Mouse (Mus musculus) fibroblast of lung, adult 2 months (primary cell): Measurements from ENCODE around the gene Rps4x.
"Not testable (repeated sequence)": the region's sequence is repeated elsewhere in the genome, so short reads cannot be mapped to it uniquely, and the experiment has no call there.

Experiments used
- DNase-seq: peaks from one replicate; pipeline ENCODE4 v3.0.0-alpha.2; 2011; ENCODE audit warnings: low read depth

Rps4x gene

DNA sequence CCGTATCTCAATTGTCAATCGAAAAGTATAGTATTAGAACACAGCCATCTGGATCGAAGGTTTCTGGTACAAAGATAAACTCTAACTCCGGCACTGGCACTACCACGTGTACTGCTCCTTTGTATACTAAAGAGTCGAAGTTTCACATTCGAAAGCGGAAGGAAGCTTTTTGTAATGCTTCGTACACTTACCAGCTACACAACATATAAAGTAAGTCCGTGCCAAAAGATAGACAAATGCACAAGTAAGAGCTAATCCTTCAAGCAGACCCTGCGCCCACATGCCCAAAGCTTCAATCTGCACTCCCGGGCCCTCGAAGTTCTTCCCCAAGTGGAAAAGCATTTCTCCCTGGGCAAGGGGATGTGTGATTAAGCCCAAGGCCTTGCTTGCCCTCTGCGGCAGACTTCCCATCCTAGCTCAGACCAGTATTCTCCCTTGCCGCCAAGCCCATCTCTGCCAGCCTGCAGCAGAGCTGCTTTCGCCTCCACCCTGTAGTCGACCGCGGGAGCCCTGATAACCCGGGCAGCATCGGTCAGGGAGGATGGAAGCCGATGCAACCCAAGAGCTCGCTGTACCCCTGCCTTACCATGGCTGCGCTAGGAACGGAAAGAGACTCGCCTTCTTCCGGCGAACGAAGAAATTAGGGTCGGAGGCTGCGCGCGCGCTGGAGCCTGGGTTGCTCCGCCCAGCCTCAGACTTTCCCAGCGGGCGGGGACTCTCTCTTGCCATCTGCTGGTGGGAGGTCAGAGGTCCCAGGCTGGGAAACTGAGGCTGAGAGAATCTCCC is at the start of gene Rps4x:
Rps4x (minus strand) TSS at position 683 of the 786 bp plus-strand sequence.
- DNase-seq: peak; percentile 40

- peak; percentile 1 for DNase-seq
Measured at GRCm38 (mm10) chrX:102219126-102219525, 29.9 kb upstream of the Rps4x start.

- DNase-seq: not testable (repeated sequence)
Measured at GRCm38 (mm10) chrX:102215356-102215755, 26.2 kb upstream of the Rps4x start.

DNA sequence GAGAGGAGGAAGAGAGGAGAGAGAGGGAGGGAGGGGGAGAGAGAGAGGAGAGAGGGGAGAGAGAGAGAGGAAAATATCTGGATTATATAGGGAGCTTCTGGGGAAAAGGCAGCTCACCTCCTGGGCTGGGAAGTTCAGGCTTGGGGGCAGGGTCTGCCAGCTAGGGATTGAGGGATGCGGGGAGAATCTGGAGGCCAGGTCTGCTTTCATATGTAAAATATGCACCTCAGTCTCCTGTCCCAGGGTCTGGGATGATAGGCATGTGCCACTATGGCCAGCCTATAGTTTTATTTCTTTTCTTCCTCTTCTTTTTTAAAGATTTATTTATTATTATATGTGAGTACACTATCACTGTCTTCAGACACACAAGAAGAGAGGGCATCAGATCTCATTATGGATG is 1.6 kb upstream of the Rps4x start:
- no peak for DNase-seq

- DNase-seq: no peak
Measured at GRCm38 (mm10) chrX:102189581-102189980, 387 bp upstream of the Rps4x start.

GRCm38 (mm10) chrX:102187023-102187699 is 2.0 kb downstream of the Rps4x start:
- DNase-seq: no peak

DNA sequence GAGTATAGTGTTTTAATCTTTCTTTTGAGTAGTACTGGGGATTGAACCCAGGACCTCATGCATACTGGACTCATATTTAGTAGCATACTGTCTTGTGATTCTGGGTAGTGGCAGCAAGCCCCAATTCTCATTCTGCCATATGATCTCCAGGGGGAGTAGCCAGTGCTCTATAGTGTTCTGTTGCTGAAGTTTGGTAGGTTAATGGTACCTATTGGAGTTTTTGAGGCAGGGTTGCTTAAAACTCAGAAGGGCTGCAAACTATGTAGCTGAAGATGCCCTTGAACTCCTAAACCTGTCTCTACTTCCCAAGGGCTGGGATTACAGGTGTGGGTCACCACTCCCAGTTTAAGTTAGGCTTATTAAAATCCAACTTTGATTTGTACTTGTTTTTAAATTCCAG is 6.6 kb downstream of the Rps4x start:
- no peak for DNase-seq

- no peak for DNase-seq
Measured at GRCm38 (mm10) chrX:102175538-102176287, 13.5 kb downstream of the Rps4x start.

DNA sequence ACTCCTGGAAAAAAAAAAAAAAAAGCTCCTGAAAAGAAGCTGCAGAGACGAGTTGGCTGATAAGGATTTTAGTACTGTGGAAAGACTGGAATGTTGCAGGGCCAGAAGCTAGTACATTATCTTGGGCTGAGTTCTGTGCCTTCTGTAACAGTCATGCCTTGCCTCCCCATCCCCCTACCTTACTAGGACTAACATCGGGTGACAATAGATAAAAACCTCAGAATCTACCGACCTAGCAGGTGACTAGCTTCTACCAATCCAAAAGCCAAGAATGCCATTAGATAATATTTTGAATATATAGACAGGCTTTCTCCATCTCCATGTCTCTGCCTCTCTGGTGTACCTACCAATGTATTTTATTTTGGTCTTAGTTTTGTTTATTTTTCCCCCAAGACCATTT is 18.3 kb downstream of the Rps4x start:
- no peak for DNase-seq

DNA sequence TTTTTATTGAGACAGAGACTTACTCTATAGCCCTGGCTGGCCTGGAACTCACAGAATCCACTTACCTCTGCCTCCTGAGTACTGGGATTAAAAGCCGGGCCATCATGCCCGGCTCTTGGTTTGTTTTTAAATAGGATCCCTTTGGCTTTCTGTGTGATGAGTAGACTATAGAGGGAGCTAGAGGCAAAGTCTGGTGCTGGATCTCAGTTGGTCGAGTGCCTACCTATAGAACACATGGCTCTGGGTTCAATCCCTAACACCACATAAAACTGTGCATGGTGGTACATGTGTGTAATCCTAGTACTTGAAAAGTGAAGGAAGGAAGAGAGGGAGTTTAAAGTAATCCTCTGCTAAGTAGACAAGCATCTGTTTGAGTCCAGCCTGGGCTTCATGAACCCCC is 19.1 kb downstream of the Rps4x start:
- DNase-seq: no peak

- no peak for DNase-seq
Measured at GRCm38 (mm10) chrX:102169724-102170123, 19.5 kb downstream of the Rps4x start.

- no peak for DNase-seq
Measured at GRCm38 (mm10) chrX:102166986-102167385, 22.2 kb downstream of the Rps4x start.

DNA sequence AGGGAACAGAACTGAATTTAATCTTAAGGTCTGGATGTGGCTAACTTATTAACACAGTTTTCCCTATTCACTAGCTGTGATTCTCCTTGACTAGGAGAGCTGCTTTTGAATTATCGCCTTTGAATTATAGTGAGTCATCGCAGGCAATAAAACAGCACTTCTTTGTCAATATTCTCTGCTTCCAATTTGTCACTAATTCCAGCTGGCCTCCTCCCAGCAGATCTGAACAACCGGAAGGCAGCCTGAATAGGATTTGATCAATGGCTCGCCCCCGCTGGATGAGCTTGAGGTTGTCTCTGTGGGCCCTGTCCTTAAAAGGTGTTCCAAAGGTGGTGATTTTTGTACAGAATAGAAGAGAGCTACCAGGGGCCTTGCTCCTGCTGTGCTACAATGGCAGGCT is 22.7 kb downstream of the Rps4x start:
- DNase-seq: no peak

GRCm38 (mm10) chrX:102163529-102163928 is 25.7 kb downstream of the Rps4x start:
- no peak for DNase-seq

DNA sequence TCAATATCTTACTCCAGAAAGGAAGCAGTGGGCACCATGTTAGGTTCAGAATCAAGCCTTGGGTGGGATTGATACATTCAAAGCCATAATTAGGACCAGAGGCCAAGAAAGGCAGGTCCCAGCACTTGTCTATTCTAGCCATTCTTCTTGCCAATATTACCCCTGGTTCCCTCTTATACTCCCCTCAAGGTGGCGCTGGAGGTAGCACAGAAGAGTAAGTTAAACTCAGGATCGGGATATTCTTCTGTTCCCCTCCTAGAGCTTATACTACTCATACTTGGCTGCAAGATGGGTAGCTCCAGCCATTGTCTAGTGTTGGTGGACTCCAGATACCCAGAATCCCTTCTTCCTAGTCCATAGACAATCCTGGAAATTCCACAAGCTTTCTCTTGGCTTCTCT is 26.1 kb downstream of the Rps4x start:
- DNase-seq: no peak

GRCm38 (mm10) chrX:102160528-102160927 is 28.7 kb downstream of the Rps4x start:
- DNase-seq: no peak

DNA sequence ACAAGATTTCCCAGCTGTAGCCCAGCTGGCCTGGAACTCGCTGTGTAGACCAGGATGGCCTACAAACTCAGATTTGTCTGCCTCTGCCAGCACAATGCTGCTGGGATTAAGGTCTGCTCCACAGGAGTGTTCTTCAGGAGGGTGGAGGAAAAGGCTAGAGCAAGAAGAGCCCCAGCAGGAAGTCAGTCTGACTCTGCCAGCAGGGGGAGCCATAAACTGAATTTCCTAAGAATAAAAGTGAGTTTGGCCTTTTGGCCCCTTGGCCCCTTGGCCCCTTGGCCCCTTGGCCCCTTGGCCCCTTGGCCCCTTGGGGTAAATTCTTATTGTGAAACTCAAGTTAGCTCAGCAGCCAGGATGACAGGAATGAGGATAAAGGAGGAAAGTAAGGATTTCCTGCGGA is 29.4 kb downstream of the Rps4x start:
- no peak for DNase-seq

- no peak for DNase-seq
Measured at GRCm38 (mm10) chrX:102157423-102157791, 31.8 kb downstream of the Rps4x start.

- peak; percentile 83 for DNase-seq
Measured at GRCm38 (mm10) chrX:102156618-102157422, 32.4 kb downstream of the Rps4x start, which contains the start of gene Ercc6l. TSS of gene Ercc6l (minus strand) at chrX:102157091.

GRCm38 (mm10) chrX:102141157-102141556 is 48.0 kb downstream of the Rps4x start:
- DNase-seq: no peak
